Mouse (Mus musculus): ENCODE measurements at regions not wholly inside any gene's neighbourhood (a gene's known extent, or its start where the extent isn't known, plus 50 kb on each side); places are given as distances from the start of the nearest gene placed in this dataset.
"Not testable (repeated sequence)": the region's sequence is repeated elsewhere in the genome, so short reads cannot be mapped to it uniquely, and the experiment has no call there.

DNA sequence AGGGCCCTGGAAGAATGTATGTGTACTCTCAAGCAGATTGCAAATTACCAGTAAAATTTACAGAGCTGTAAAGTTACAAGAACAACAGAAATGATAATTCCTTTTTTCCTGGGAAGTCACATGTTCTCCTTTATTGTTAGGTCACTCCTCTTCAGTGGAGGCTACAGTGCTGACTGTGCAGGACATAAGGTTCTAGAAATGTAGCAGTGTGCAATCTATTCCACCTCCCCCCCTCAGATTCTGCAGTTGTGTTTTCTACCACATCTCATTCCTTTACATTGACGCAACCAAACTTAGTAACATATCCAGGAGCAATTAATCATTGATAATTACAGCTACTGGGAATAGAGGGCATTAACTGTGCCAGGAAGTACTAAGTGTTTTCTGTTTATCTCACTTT, 385.3 kb upstream of the Tnc start:
- in situ Hi-C loops (cut with MboI, MseI) = no loop called here

GRCm38 (mm10) chr4:64437744-64438594, 391.2 kb upstream of the Tnc start:
- in situ Hi-C loops (cut with MboI, MseI) = no loop called here

GRCm38 (mm10) chr4:64451442-64451841, 404.6 kb upstream of the Tnc start:
- in situ Hi-C loops (cut with MboI, MseI) = no loop called here

GRCm38 (mm10) chr4:64451946-64452345, 405.1 kb upstream of the Tnc start:
- in situ Hi-C loops (cut with MboI, MseI) = no loop called here

GRCm38 (mm10) chr4:64492260-64492962, 445.6 kb upstream of the Tnc start:
- in situ Hi-C loops (cut with MboI, MseI) = no loop called here

DNA sequence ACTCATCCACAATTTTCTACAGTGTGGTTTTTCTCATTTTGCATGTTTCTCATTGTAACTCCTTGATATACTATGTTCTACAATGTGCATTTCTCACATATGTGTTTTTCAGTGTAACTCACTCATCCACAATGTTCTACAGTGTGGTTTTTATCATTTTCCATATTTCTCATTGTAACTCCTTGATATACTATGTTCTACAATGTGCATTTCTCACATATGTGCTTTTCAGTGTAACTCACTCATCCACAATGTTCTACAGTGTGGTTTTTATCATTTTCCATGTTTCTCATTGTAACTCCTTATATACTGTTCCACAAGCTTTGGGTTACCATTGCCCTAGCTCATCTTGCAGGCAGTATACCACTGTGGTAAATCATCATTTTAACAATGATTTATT, 450.9 kb upstream of the Tnc start:
- in situ Hi-C loops (cut with MboI, MseI) = not testable (repeated sequence)

DNA sequence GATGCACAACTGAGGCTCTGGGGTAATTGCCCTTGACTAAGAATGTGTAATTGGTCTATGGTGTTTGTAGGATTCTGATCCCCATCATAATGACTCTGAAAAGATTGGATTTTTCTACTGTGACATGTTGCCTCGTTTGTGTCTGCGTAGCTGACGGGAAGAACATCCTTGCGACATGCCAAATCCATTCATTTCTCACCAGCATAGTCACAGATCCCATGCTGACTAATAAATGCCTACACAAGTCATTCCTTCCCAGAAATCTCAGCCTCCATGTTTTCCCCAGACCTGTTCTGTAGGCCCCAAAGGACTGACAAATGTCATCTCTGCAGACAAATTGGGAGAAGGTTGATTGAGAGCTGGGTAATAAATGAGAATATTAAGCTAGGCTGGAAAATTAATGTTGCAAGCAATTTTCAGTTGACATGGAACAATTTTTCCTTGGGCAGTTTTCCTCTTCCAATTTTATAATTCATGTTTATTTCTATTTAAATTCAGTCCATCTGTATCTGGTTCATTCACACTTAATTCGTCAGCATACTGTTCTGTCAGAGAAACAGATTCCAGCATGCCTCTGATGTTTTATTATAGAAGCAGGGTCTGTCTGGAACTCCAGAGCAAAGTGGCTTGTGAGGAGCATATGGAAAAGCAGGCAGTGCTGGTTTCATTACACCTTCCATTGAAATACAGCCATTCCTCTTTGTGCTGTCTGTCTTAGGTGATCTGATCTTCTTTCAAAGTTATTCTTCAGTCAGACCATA, 454.0 kb upstream of the Tnc start:
- in situ Hi-C loops (cut with MboI, MseI) = loop anchor here (10.0 kb wide), 2 partner anchors 486 to 1366 kb away; no protein-coding TSS in a partner anchor

DNA sequence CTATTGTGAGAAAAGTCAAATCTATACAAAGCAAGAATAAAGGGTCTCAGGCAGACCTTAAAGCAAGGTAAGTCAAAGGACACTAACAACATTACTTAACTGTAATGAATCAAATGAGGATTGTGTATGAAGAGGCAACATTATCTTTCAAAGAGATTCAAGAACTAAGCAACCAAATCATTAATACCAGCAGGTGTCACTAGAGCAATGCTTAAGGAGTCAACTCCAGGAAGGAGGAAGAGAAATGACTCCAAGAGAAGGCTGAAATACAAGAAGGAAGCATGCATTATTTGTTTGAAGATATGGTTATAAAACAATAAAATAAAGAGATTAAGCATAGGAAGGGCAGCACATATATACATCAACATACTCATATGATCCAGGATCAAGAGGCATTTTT, 475.1 kb upstream of the Tnc start:
- in situ Hi-C loops (cut with MboI, MseI) = no loop called here

GRCm38 (mm10) chr4:64527724-64528332, 481.0 kb upstream of the Tnc start:
- in situ Hi-C loops (cut with MboI, MseI) = no loop called here

DNA sequence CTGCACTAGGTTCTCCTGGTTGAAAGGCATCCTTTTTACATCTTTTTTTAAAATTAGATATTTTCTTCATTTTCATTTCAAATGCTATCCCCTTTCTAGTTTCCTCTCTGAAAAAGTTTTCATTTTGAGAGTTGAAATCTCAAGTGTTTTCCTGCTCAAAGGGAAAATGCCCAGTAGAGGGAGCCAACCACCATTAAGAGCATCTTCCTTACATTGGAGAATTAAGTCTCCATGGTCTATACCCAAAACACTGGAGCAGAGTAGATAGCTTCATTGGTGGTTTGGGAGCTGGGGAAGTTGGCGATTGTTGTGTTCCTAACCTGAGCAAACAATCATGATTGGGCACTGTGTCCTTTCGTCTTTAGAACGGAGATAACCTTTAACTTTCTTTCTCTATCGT, 483.8 kb upstream of the Tnc start:
- in situ Hi-C loops (cut with MboI, MseI) = no loop called here

- in situ Hi-C loops (cut with MboI, MseI) = no loop called here
Observed at GRCm38 (mm10) chr4:64533019-64533418, 486.2 kb upstream of the Tnc start.

- in situ Hi-C loops (cut with MboI, MseI) = no loop called here
Observed at GRCm38 (mm10) chr4:64535554-64536253, 488.9 kb upstream of the Tnc start.

GRCm38 (mm10) chr4:64538009-64538408, 491.2 kb upstream of the Tnc start:
- in situ Hi-C loops (cut with MboI, MseI) = no loop called here

- in situ Hi-C loops (cut with MboI, MseI) = no loop called here
Observed at GRCm38 (mm10) chr4:64544576-64545185, 497.9 kb upstream of the Tnc start.

DNA sequence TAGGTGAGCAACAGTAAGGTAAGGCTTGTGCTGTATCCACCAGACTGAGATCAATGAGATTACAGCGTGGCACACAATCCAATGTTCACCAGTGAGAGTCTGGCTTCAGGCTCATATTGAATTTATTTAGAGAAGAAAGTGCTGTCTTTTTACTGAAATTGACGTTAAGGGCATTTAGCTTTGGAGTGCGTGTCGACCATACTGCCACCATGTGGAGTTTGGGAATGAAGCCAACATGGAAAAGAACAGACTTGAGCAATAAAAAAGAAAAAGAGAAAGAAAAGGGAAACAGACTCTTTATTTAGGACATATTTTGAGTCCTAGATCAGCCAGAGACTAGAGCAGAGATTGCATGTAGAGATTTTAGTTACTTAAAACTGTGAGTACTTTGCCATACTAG, 499.6 kb upstream of the Tnc start:
- in situ Hi-C loops (cut with MboI, MseI) = no loop called here

DNA sequence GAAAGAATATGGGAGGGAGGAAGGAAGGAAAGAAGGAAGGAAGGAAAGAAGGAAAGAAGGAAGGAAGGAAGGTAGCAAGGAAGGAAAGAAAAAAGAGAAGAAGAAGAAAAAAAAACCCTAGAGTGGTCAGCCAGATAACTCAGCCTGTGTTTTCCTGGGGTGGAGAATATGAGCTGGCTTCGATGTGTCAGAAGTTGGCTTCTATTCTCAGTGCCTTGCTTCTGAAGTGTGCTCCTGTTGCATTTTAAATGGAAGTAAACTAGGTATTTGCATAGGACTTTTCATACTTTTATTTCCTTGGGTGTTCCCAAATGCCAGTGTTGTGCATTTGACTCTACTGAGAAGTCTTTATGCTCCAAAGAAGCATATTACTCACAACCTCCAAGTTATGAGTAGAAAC, 515.7 kb upstream of the Tnc start:
- in situ Hi-C loops (cut with MboI, MseI) = no loop called here

GRCm38 (mm10) chr4:64563996-64564395, 517.2 kb upstream of the Tnc start:
- in situ Hi-C loops (cut with MboI, MseI) = no loop called here

DNA sequence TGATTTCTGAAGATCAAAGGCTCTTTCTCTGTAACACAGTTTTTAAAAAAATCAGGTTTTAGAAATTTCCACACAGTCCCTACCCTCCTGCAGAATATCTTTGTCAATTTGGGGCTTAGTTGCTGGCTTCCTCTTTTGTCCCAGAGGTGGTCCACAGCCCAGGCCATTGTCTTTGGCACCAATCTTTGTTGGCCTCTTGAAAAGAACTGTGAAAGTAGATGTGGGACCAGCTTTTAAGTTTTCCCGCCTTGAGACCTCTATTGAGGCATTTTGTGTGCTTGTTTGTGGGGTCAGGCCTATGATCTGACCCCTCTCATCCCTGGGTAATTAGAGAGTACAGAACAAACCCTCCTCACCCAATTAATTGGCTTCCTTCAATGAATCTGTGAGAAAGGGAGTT, 523.9 kb upstream of the Tnc start:
- in situ Hi-C loops (cut with MboI, MseI) = no loop called here

DNA sequence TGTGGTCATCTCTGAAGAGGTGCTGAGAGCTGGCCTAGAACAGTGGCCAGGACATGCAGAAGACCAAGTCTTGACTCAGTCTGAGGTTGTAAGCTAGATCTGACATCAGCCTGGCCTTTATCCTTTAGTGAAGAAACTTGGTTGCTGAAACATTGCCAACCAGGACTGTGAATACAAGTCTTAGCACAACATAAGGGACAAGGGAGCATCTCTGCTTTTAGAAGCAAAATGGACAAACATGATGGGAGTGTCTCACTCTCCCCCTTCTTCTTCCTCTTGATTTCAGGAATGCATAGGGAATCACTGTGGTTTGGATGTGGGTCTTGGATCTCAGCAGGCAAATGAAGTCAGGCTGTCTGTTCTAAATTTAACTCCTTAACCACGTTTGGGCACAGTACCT, 529.1 kb upstream of the Tnc start:
- in situ Hi-C loops (cut with MboI, MseI) = no loop called here

- in situ Hi-C loops (cut with MboI, MseI) = no loop called here
Observed at GRCm38 (mm10) chr4:64595014-64595599, 528.9 kb upstream of the Pappa start.
